Mouse (Mus musculus) adipocyte (in vitro differentiated cells): ENCODE results near the gene Adamts6.

Experiments used
- DNase-seq: peaks from one replicate; pipeline ENCODE4 v3.0.0-alpha.2; 2016; ENCODE audit warnings: low spot score

Adamts6 gene

DNA sequence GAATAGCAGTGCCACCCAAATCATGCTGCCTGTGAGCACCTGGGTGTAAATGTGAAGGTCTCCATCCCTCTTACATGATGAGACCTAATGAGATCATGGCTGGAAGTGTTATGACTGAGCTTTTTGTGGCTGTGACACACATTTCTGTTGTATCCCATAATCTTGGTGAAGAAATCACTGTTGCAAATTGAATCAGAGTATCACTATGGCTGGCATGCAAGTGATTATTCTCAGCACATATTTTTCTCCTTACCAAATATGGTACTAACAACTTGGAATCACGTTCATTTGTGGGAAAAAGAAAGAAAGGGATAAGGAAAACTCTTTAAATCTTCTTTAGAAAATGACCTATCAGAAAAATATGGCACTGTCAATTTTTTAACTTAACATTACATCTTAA lies 180.4 kb downstream of the Adamts6 start:
- DNase-seq = no peak

DNA sequence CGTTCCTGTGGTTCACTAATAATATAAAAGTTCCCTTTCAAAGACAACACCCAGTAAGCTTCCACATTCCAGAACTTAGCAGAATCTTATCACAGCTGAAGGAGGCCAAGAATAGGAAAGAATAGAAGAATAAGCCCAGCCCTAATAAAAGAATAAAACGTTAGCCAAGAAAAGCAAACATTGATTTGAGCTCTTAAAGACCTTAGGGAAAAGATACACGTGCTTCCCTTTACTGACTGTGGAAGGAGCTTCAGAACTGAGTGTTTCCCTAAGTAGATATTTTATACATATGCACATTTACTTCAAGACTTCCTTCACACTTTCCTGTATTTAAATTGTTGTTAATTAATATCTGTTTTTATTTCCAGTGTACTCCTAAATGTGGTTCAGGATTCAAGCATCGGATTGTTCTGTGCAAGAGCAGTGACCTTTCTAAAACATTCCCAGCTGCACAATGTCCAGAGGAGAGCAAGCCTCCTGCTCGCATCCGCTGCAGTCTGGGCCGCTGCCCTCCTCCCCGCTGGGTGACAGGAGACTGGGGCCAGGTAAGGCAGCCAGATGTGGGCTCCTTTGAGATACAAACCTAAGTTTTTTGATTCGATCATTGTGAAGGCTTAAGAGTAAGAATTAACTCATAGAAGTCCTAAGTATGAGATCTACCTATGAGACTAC lies 188.8 kb downstream of the Adamts6 start:
- DNase-seq = no peak

DNA sequence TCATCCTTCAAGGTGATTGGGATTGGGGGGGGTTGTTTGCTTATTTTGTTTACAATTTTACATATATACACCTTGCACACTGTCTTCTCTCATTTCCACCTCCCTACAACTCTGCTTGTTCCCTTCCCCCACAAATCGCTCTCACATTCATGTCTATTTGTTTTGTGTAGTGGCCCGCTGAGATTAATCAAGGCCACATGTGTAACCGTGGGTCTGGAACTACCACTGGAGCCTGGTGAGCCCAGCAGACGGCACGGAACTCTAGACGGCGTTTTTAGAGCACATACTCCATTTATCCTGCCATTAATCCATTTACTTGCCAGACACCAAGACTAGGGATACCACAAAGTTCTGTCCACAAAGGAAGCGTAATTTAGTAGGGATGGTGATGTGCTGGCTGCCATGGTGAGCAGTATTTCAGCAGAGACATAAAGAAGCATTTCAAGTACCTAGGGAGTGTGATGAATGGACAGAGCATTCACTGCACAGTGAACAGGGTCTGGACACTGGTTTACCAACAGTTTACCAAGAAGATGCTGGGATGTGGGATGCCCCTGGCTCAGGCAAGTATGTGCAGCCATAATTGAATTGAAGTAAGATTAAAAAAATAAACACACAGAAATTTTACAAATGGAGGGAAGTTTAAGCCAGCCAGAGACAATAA lies 194.9 kb downstream of the Adamts6 start:
- DNase-seq = no peak

DNA sequence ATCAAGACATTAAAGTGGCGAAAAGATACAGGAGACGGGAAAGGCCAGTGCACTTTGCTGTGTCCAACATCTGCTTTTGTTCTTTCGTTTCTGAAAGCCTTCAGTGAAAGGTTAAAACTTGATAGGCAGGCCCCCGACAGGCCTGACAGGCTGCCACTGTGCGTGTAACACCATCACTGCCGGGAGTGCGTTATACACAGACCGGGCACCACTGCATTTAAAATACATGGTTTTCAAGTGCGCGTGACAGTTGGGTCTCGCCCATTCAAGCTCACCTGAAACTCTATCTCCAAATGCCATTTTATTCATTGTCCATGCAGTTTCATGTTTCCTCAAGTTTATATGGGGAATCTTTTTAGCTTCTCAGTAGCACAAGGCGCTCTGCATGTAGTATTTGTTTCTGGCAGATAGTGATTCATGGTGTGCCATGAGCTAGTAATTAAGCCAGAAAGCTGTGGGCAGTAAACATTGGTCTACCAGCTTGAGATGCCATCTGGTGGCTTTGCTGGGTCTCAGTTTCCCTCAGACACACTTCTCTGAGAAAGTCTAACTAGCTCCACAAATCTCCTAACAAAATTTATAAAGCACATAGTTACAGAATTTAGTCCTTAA lies 195.6 kb downstream of the Adamts6 start:
- DNase-seq = no peak

DNA sequence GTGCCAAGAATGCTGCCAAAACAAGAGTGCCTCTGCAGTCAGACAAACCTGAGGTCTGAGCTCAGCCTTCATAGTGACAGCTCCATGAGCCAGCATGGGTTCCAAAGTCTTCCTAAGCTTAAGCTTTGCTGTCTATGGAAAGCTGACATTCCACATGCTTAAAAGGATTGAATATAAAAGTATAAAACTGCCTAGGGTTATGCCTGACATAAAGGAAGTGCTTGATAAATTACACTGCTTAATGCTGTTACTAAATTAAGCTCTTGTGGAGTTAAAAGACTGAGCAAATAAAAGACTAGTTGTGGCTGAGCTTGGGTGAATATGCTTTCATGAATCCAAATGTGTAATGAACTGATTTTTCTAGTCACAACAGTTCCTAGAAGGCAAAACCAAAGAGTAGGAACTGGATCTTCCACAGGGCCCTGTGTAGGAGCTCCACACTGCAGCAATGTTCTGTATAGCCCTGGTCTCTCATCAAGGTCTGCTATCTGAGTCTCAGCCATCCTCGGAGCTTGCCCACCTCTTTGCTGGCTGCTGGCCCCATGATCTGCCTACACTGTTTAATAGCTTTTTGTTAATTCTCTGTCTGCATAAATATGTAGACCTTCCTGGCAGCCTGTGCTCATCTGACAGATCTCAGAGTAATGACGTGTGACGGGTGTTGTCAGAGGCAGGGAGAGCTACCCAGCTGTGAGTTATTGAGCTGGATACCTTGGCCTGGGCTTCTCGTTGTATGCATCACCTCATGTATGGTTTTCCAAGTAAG lies 203.6 kb downstream of the Adamts6 start:
- DNase-seq = no peak

DNA sequence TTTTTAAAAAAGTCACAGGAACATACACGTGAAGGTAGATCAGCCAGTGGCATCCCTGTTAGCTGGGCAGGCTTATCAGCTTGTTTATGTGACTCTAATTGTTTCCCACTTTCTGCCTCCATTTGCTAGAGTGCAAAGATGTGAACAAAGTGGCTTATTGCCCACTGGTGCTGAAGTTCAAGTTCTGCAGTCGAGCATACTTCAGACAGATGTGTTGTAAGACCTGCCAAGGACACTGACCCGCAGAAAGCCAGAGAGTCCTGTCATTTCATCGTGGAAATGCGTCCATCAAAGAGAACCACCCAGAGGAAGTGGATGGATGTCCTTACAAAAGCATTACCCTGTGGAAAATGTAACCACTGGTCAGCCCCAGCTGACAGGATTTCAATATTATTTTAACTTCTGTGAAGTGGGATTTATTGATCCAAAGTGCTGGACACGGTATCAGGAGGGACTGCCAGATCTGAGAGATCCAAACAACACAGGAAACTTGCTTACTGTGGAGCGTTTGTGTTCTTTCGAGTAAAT lies 205.9 kb downstream of the Adamts6 start:
- peak; percentile 67 for DNase-seq

DNA sequence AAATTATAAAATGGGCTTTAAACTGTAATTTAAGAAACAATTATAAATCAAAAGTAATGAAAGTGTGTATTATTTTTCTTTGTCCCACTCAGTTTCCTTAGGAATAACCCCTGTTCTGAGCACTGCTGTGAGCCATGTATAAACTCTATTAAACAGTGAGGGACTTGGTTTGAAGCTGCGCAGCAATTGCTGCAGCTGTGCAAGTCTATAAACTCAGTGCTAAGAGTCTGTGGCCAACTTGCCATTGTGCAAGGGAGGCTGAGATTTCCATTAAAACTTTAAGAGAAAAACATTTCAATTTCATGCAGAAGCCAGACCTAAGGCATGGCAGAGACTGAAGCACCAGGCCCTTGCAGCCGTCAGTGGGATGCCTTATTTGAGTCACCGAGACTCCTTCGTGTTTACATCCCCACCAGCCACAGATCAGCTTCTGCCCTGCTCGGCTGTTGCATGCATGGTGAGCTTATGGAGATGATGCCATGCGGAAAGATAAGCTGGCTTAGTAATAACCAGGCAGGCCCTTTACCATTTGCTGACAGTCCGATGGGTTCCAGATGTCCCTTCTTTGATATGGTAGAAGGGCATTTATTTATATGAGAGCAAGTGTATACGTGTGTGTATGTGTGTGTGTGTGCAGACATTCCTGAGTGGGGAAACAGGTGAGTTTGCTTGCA lies 206.7 kb downstream of the Adamts6 start:
- DNase-seq = no peak

DNA sequence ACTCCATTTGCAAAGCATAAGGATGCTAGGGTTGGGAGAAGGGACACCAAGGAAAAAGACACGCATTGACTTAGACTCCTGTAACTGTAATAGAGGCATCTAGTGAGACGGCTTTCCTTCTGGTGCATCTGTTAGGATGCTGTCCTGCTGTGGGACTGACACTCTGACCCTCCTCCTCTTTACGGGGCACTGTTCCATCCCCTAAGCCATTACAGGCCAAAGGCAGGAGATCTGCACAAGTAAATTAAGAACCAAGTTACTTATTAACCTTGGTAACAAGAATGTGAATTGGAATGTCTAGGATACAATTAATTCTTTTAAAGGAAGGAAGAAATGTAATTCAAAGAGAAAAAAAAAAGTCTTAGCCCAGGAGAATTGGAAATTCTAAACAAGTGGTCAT lies 210.0 kb downstream of the Adamts6 start:
- DNase-seq = no peak

DNA sequence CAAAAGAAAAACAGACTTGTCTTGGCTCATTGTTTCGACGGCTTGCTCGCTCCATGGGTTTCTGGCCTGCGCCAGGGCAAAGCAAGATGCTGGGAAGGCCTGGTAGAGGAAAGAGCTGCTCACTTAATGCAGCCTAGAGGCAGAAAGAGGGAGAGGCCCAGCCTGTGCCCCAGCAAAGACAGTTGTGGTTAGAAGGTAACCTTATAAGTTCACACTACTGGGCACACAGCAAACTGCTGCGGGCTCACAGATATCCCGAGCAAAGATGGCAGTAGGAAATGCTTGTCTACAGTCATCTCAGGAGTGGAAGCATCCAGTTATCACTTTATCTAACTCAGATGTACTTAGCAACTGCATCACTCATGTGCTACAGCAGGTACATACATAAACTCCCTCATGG lies 211.0 kb downstream of the Adamts6 start:
- DNase-seq = no peak

DNA sequence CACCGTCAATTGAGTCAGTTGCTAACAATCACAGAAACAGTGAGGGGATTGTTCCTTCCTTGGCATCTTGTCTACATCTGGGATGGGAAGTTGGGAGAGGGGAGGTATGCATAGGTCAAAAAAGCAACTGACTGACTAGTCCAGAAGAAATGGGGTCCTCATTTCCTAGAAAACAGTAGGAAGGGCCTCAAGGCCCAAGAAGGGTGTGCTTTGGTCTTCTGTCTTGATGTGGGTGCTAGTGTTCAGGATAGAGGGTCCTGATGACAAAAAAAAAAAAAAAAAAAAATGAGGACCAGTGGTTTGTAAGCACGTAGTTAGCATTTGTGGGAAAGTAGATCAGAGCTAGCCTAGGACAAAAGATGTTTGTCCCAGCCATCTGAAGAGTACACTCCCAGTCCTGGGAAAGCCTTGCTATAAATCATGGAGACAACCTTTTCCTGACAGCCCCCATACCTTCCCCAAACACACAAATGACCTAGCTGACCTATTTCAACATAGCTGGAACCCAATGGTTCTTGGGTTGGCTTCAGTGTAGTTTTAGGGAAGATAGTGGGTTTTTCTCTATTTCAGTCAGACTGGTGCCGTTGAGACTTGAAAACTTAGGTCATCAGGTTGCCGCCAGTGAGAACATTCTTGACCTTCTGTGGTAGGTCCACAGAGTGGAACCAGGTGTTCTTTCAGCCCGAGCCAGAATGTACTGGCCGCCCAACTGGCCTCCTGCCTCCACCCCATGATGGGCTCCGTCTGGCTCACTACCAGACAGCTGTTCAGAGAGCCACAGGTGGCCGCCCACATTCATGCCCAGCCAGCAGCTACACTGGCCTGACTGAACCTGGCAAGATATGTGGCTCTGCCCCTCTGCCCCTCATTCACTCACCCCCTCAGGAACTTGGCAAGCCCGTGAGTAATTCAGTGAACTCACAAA lies 211.7 kb downstream of the Adamts6 start:
- DNase-seq = no peak

DNA sequence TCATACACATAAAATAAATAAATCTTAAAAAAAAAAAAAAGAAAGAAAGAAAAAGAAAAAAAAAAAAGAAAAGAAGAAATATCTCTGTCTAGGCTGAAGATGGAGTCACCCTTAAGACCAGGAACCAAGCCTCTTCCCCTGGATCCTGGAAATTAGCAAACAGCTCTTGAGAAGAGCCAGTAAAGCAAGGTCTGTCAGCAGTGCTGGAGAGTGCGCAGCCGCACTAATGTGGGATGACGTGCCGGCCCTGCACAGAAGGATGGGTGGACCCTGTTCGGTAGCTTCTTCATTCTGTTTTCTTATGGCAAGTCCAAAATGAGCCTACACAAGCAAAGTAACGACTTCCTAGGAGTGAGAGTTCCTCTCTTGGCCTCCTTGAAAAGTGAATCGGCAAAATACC lies 214.8 kb downstream of the Adamts6 start:
- DNase-seq = no peak

DNA sequence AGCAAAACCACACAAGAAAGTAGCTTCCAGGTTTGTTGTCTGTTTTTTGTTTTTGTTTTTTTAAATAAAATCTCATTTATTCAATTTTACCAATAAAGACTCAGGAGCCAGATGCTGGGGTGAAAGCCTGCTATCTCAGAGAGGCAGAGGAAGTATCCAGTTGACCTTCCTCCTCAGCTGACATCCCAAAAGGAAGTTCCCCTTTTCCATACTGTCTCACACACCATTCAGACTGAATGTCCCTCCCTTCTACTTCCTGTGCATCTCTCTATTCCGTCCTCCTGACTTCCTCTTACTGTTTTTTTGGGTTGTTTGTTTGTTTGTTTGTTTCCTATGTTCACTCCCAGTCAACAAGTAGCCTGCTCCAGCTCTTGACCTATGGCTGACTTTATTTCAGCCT lies 216.4 kb downstream of the Adamts6 start:
- no peak for DNase-seq

DNA sequence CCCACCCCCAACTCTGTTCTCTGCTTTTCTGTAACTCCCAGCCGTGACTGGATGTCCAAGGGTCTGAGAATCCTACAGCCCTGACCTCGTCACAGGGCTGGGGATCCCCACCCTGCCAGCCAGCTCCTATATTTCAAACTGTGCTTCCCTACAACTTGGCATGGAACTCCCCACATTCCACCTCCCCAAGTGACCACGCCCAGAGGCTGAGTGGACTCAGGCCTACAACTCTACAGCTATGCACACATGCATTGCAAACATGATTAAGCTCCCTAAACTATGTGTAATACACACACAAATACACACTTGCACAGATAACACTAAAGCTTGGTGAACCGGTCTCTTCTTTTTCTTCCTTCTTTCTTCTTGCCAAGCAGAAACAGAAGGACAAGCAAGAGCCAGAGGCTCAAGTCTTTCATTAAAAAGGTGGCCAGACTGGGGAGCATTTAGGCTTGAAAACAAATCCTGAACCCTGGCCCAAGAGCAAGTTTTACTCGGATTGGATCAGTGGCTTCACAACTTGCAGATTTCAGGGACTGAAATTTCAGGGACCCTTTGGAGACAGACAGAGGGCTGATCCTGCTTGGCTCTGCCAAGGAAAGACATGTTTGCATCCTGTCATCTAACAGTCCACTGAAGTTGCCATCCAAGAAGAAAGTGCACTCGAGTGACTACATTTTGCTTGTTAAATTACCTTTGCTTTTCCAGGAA lies 218.7 kb downstream of the Adamts6 start:
- DNase-seq = no peak

DNA sequence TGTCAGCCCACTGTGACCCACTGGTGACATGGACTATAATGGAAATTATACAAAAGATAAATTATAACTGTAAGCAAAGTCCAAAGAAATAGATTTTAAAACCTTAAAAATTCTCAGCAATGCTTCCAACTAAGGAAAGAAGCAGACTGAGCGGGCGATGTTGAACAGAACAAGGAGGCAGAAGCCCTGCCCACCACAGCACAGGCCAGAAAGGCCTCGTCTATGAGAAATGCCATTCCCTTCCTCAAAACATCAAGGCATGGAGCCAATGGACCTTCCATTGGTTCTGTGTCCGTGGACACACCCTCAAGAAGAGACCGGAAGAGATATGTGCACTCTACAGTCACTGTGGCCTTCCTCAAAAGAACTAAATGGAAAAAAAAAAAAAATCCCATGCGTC lies 220.0 kb downstream of the Adamts6 start:
- no peak for DNase-seq

DNA sequence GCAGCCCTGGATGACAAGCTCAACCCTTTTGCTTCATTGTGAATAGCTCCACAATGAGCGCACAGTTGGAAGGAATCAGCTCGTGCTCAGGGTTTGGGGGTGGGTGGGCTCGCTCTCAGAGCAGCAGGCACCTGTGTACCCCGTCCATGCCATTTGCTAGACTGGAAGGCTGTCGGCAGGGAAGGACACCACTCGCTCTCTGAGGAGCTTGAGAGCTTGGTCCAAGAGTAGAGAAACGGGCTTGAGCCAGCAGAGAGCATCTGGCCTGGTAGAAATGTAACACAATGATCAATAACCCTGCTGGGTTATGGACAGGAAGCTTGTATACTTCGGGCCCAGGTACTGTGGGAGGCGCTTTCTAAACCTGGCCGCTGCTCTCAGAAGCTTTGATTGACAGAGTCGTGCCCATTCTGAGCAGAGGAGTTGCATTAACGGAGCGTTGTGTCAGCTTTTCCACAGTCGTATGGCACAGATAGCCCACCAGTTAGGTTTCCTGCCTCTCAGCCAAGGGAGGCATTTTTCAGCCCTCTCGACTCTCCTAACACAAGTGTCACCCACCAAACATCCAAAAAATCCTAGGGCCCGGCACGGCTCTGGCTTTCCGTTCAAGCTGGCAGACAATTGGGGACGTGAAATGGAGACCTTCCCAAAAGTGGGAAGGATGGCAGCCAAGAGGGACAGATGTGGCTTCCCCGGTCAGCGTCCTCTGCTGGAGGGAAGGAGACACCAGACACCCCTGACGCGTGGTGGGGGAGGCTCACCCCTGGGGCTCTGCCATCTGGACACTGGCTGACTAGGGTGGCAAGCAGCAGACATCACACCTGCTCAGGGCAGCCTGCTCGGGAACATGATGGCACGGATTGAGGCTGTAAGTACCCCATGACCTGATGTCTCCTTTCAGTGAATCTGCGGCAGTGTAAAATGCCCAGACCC lies 222.2 kb downstream of the Adamts6 start:
- no peak for DNase-seq

DNA sequence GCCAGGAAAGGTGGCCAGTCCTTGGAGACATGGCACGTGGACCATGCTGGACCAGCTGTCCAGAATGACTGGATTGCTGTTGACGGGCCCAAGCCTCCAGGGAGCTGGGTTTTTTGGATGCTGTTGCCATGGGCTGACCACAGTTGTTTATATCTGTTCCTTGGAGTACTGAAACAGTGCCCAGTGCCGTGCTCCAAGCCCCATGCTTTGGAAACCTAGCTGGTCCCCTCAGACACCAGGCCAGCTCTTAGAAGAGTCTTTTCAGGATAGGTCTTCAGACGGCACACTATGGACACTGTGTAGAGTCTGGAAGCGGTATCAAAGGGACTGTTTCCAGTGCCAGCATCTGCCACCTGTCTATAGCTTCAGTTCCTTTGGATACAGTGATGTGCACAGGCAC lies 223.1 kb downstream of the Adamts6 start:
- DNase-seq = peak; percentile 21

DNA sequence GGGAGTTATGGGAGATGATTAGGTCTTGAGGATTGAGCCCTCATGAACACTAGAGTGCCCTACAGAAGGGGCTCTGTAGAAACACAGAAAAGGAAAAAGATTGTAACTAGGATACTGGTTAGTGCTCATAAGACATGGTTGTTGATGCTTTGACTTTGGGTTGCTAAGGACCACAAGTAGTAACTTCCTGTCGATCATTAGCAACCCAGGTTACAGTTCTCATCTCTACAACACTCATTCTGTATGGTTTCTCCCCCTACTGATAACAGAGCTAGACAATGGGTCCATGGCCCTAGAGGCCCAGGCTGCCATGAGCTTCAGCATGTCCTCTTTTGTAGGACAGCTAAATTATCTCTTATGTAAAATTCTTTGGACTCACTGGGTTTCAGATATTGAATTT lies 227.4 kb downstream of the Adamts6 start:
- no peak for DNase-seq

DNA sequence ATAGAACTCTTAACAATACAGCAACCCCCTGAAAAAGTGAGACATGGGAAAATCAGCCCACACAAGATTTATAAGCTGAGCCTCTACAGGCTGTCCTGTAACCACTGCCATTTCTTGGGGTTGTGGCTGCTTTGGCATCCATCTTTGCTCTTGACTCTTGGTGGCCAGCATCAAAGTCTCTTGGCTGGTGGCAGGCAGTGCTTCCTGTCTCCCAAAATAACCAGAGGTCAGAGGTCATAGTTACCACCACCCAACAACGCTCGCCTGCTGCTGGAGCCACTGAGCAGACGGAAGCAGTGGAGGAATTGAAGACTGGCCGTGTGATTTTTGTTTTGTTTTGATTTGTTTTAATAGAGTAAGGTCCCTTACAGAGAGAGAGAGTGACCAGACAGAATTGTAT lies 228.5 kb downstream of the Adamts6 start:
- no peak for DNase-seq

DNA sequence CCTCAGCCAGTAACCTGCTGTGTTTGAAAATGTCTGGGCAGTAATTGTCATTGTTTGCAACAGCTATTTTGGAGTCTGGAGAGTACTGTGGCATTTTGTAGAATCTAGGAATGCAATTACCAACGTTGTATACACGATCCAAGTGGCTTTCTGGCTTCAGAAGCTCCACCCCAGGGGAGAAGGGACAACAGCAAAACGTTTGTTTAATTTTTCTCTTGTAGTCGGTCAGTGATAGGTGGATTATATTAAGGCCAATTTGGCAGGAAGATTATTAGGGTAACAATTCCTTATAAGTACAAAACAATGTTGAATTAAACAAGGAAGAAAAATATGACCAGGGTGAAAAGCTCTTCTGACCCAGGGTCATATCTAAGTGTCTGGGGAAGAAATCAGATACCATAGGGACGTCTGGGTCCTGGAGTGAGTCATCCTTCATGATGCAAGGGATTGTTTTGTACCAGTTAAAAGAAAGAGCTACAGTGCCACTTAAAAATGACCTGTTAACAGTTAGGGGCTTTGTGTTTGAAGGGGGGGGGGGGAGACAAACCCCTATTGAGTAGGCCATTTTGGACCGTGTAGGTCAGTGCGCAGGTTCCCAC lies 229.2 kb downstream of the Adamts6 start:
- DNase-seq = no peak
